Mouse (Mus musculus) hindbrain, embryonic 13.5 days (tissue): Measurements from ENCODE around the gene Dbnl. TPM values are rescaled to one million over a fixed set of nuclear protein-coding genes. Genes with fewer than 3 reads are reported as not detected.

ENCODE experiments used
- ATAC-seq: fragments of 200-750 bp; cut with Nextera tagmentation; 2 replicates; pipeline ENCODE4 v1.8.0; 2017; ENCODE audit warnings: moderate TSS enrichment; ENCODE audit not compliant: low FRiP score
- H3K27ac ChIP-seq: fragments of 300-500 bp; sonication (generic); 2 replicates; pipeline ENCODE4 v1.5.1; 2015; ENCODE audit warnings: inconsistent platforms, mild to moderate bottlenecking, moderate library complexity
- H3K27me3 ChIP-seq: fragments of 300-500 bp; sonication (generic); 2 replicates; pipeline ENCODE4 v1.6.1; 2015; ENCODE audit warnings: mild to moderate bottlenecking, inconsistent platforms
- H3K36me3 ChIP-seq: fragments of 300-500 bp; sonication (generic); 2 replicates; pipeline ENCODE4 v1.6.1; 2015; ENCODE audit warnings: mild to moderate bottlenecking, inconsistent platforms
- H3K4me1 ChIP-seq: fragments of 300-500 bp; sonication (generic); replicated peaks from 2 replicates; pipeline ENCODE4 v1.6.1; 2015; ENCODE audit warnings: inconsistent platforms
- H3K4me2 ChIP-seq: fragments of 300-500 bp; sonication (generic); 2 replicates; pipeline ENCODE4 v1.6.1; 2015; ENCODE audit warnings: inconsistent platforms, mild to moderate bottlenecking, moderate library complexity
- H3K4me3 ChIP-seq: fragments of 300-500 bp; sonication (generic); 2 replicates; pipeline ENCODE4 v1.5.1; 2015; ENCODE audit warnings: mild to moderate bottlenecking, inconsistent platforms
- H3K9ac ChIP-seq: fragments of 300-500 bp; sonication (generic); 2 replicates; pipeline ENCODE4 v1.6.1; 2015; ENCODE audit warnings: mild to moderate bottlenecking, inconsistent platforms
- H3K9me3 ChIP-seq: fragments of 300-500 bp; sonication (generic); 2 replicates; pipeline ENCODE4 v1.6.1; 2016; ENCODE audit warnings: inconsistent platforms
- WGBS: fragments of 180-500 bp; shearing (Covaris S2); methylation state at CpG from one replicate; pipeline ENCODE4 v1.1.7; 2015; 5-methylcytosine and 5-hydroxymethylcytosine counted together
- polyA plus RNA-seq: library from polyadenylated mRNA; unstranded; fragments of >200 nt; fragmentation: Nextera tagmentation; extraction: Ambion mirVana; gene quantifications from 2 replicates; pipeline ENCODE4 v1.2.1, GENCODE M21; 2015

Gene Dbnl
- polyA plus RNA-seq, 1 experiment from 2014 or later = 142 TPM

DNA sequence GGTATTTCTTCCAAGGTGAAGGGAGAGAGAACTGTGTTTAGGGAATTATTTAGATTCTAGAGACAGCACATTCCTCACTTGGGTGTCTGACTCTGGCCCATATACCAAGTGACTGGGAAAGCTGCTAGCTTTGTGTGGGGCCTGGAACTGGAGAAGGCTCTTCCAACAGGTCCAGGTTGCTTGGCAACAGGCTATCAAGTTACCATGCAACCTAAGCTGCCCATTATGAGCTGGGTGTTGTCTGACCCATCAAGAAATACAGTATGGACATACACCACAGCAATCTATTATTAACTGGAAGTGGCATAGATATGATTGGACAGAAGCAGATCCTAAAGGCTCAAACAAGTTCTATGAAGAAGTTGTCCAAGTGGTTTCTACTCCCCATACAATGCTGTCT, 37.1 kb downstream of the Dbnl start:
- Histone ChIP-seq H3K4me3 (no peak overlapping the region), H3K36me3 (peaks cover 24% of the 10 kb centered on the region), H3K4me1 (no peaks in the 10 kb centered on the region), H3K27ac (no peak overlapping the region), H3K4me2 (no peak overlapping the region), H3K9ac (no peak overlapping the region), H3K9me3 (no peaks in the 10 kb centered on the region), H3K27me3 (no peaks in the 10 kb centered on the region)
- ATAC-seq = no peak

- Histone ChIP-seq H3K9me3 (no peaks in the 10 kb centered on the region), H3K36me3 (peaks cover 44% of the 10 kb centered on the region), H3K4me2 (no peak overlapping the region), H3K9ac (no peak overlapping the region), H3K4me3 (no peak overlapping the region), H3K27me3 (no peaks in the 10 kb centered on the region), H3K4me1 (no peaks in the 10 kb centered on the region), H3K27ac (no peak overlapping the region)
- 91% methylated on average over 5 of the region's 5 CpGs for WGBS
- no peak for ATAC-seq
Observed at GRCm38 (mm10) chr11:5827931-5828330, 39.6 kb downstream of the Dbnl start.

DNA sequence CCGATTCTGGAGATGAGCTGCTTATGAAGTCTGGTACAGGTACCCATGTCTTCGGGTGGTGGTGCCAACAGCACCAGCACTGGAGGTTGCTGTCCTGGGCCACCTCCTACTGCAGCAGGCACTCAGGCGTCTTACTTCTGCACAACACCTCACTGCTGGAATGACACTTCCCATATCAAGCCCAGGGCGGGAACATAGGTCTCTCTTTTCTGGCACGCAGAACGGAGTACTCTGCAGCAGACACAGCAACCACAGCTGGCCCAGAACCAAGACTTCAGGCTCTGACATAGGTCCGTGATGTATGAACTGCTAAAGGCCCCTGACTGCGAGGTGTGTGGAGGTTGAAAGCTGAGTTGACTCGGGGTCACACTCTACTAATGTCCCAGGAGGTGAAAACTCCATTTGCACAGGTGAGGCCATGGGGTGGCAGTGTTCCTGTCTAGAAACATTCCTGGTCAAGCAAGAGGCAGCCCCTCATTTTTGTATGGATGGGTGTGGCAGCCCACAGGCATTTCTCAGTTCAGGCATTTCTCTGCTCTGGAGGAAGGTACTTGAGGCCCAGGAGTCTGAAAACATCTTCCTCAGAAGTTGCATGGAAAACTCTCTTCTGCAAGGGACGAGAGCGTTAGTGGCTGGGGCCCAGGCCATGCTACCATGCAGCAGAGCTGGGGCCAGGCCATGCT, 40.4 kb downstream of the Dbnl start:
- Histone ChIP-seq H3K4me1 (no peaks in the 10 kb centered on the region), H3K27ac (no peak overlapping the region), H3K4me2 (no peak overlapping the region), H3K9ac (no peak overlapping the region), H3K4me3 (no peak overlapping the region), H3K36me3 (peaks cover 48% of the 10 kb centered on the region), H3K9me3 (no peaks in the 10 kb centered on the region), H3K27me3 (no peaks in the 10 kb centered on the region)
- ATAC-seq = no peak
- 92% methylated on average over 11 of the region's 11 CpGs for WGBS

DNA sequence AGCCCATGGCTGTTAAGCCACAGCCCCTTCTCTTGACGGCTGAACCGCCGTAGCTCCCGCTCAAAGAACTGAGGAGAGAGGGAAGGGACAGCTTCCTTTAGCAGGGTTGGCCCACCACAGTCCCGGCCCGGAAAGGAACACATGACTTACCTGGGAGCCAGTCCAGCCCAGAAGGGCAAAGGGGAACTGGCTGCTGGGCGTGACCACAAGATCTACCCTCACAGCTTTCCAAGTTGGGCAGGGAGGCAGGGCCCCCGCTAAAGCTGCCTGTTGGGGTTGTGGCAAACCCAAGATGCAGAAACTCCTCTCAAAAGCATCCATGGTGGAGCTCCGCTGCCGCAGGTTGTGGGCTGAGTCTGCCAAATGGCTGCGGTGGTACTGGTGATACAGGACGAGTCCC, 41.0 kb downstream of the Dbnl start:
- Histone ChIP-seq H3K4me2 (no peak overlapping the region), H3K4me3 (no peak overlapping the region), H3K9me3 (no peaks in the 10 kb centered on the region), H3K27me3 (no peaks in the 10 kb centered on the region), H3K4me1 (no peaks in the 10 kb centered on the region), H3K27ac (no peak overlapping the region), H3K9ac (no peak overlapping the region), H3K36me3 (peaks cover 51% of the 10 kb centered on the region)
- ATAC-seq = no peak
- 95% methylated on average over 12 of the region's 12 CpGs for WGBS

DNA sequence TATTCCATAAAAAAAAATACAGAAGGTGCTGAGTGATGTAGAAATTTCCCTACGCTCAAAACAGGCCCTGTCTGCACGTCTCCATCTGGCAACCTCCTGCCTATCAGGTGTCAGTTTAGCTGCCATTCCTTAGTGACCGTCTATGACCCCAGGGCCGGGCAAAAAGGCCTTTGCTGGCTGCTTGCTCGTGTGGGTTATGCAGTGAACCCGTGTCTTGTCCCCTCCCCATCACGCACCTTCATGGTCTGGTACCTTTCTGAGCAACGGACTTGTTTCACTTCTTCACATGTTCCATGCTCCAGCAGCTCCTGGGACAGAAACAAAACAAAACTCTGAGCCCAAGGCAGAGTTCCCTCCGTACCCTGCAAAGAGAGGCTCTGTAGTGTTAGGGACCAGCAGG, 46.2 kb downstream of the Dbnl start:
- no peak overlapping the region for H3K9ac ChIP-seq
- peaks cover 16% of the 10 kb centered on the region for H3K4me1 ChIP-seq
- no peak overlapping the region for H3K4me2 ChIP-seq
- H3K9me3 ChIP-seq = no peaks in the 10 kb centered on the region
- peaks cover 34% of the 10 kb centered on the region for H3K36me3 ChIP-seq
- 88% methylated on average over 9 of the region's 9 CpGs for WGBS
- ATAC-seq = no peak
- no peak overlapping the region for H3K4me3 ChIP-seq
- H3K27me3 ChIP-seq = no peaks in the 10 kb centered on the region
- no peak overlapping the region for H3K27ac ChIP-seq

- H3K27me3 ChIP-seq = no peaks in the 10 kb centered on the region
- no peak for ATAC-seq
- no peak overlapping the region for H3K4me3 ChIP-seq
- no peak overlapping the region for H3K27ac ChIP-seq
- peaks cover 29% of the 10 kb centered on the region for H3K36me3 ChIP-seq
- no peaks in the 10 kb centered on the region for H3K9me3 ChIP-seq
- peaks cover 16% of the 10 kb centered on the region for H3K4me1 ChIP-seq
- no peak overlapping the region for H3K4me2 ChIP-seq
- 95% methylated on average over 7 of the region's 7 CpGs for WGBS
- no peak overlapping the region for H3K9ac ChIP-seq
Observed at GRCm38 (mm10) chr11:5835057-5835456, 46.8 kb downstream of the Dbnl start.

GRCm38 (mm10) chr11:5836126-5836525, 47.8 kb downstream of the Dbnl start:
- no peak for ATAC-seq
- WGBS = 76% methylated on average over 1 of the region's 1 CpGs
- no peak overlapping the region for H3K9ac ChIP-seq
- peaks cover 16% of the 10 kb centered on the region for H3K4me1 ChIP-seq
- peaks cover 21% of the 10 kb centered on the region for H3K36me3 ChIP-seq
- no peaks in the 10 kb centered on the region for H3K27me3 ChIP-seq
- no peaks in the 10 kb centered on the region for H3K9me3 ChIP-seq
- H3K4me2 ChIP-seq = no peak overlapping the region
- no peak overlapping the region for H3K27ac ChIP-seq
- H3K4me3 ChIP-seq = no peak overlapping the region

GRCm38 (mm10) chr11:5837251-5838246, 49.3 kb downstream of the Dbnl start, which contains the start of gene Polm:
Polm (minus strand) TSS chr11:5838016.
- peak within 1 kb of the TSS; percentile 55 for H3K4me3 ChIP-seq
- H3K36me3 ChIP-seq = peaks cover 11% of the 10 kb centered on the region
- peak; percentile 94 for ATAC-seq
- under 1% methylated on average over 63 of the region's 63 CpGs for WGBS
- peak within 1 kb of the TSS; percentile 80 for H3K9ac ChIP-seq
- H3K4me2 ChIP-seq = peak within 1 kb of the TSS; percentile 76
- peaks cover 16% of the 10 kb centered on the region for H3K4me1 ChIP-seq
- no peaks in the 10 kb centered on the region for H3K27me3 ChIP-seq
- H3K9me3 ChIP-seq = no peaks in the 10 kb centered on the region
- peak within 1 kb of the TSS; percentile 77 for H3K27ac ChIP-seq

DNA sequence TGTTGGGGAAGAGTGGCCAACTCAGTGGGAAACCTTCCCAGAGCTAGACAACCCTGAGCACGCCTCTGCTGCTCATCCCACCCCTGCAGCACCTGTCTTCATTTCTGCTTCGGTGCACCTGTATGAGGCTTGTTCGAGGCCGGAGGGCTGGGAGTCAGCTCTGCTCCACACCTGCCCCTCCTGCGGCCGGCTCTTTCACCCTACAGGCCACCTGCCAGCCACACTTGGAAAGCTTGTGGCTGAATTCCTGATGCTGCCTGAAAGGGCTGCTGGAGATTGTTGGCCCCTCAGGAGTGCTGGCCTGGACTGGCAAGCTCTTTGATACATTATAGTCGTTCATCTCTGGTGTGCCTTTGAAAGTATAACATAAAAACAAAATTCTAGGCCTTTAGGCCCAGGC, 52.1 kb downstream of the Dbnl start:
- no peaks in the 10 kb centered on the region for H3K9me3 ChIP-seq
- no peak overlapping the region for H3K27ac ChIP-seq
- peaks cover 16% of the 10 kb centered on the region for H3K4me1 ChIP-seq
- no peak overlapping the region for H3K9ac ChIP-seq
- H3K27me3 ChIP-seq = no peaks in the 10 kb centered on the region
- no peak for ATAC-seq
- H3K4me3 ChIP-seq = no peak overlapping the region
- H3K36me3 ChIP-seq = no peaks in the 10 kb centered on the region
- no peak overlapping the region for H3K4me2 ChIP-seq
- 78% methylated on average over 7 of the region's 7 CpGs for WGBS

DNA sequence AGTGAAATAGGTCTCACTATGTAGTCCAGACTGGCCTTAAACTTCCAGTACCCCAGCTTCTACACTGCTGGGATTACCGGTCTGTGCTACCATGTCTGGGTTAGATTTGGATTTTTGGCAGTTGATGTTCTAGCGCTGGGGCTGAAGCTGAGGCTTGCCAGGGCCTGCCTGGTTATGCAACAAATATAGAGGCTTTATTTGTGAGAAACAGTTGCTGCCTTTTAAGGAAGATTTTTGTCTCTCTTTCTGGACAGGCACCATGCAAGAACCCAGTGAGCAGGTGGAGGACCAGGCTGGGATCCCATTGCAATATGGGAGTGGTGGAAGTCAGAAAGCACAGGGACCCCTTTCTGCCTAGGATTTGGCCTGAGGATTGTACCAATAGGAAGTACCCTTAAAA, 53.5 kb downstream of the Dbnl start:
- no peak overlapping the region for H3K4me3 ChIP-seq
- H3K4me2 ChIP-seq = no peak overlapping the region
- no peak overlapping the region for H3K27ac ChIP-seq
- H3K9me3 ChIP-seq = no peaks in the 10 kb centered on the region
- no peak overlapping the region for H3K9ac ChIP-seq
- H3K27me3 ChIP-seq = no peaks in the 10 kb centered on the region
- ATAC-seq = no peak
- no peaks in the 10 kb centered on the region for H3K36me3 ChIP-seq
- 95% methylated on average over 2 of the region's 2 CpGs for WGBS
- H3K4me1 ChIP-seq = peaks cover 8% of the 10 kb centered on the region

GRCm38 (mm10) chr11:5843131-5843530, 54.8 kb downstream of the Dbnl start:
- Histone ChIP-seq H3K4me2 (no peak overlapping the region), H3K27me3 (no peaks in the 10 kb centered on the region), H3K36me3 (no peaks in the 10 kb centered on the region), H3K9me3 (no peaks in the 10 kb centered on the region), H3K4me1 (no peaks in the 10 kb centered on the region; the same call in 1 of the 2 replicates), H3K27ac (no peak overlapping the region), H3K4me3 (no peak overlapping the region), H3K9ac (no peak overlapping the region)
- 86% methylated on average over 3 of the region's 3 CpGs for WGBS
- no peak for ATAC-seq

- WGBS = 75% methylated on average over 7 of the region's 7 CpGs
- Histone ChIP-seq H3K4me2 (no peak overlapping the region), H3K27ac (no peak overlapping the region), H3K4me3 (no peak overlapping the region), H3K9me3 (no peaks in the 10 kb centered on the region), H3K9ac (no peak overlapping the region), H3K4me1 (0 out of 2 replicates have a peak, but pooled peaks cover 9% of the 10 kb centered on the region), H3K27me3 (no peaks in the 10 kb centered on the region), H3K36me3 (no peaks in the 10 kb centered on the region)
- no peak for ATAC-seq
Observed at GRCm38 (mm10) chr11:5846639-5847345, 58.5 kb downstream of the Dbnl start.
